Mouse (Mus musculus) stomach, embryonic 14.5 days (tissue): ENCODE measurements around the gene Fbxo30. TPM values are rescaled to one million over a fixed set of nuclear protein-coding genes. Genes with fewer than 3 reads are reported as not detected.
"Not testable (repeated sequence)": the region's sequence is repeated elsewhere in the genome, so short reads cannot be mapped to it uniquely, and the experiment has no call there.

ENCODE experiments used
- ATAC-seq: fragments of 200-750 bp; cut with Nextera tagmentation; 2 replicates; pipeline ENCODE4 v1.8.0; 2017; ENCODE audit warnings: low read depth, moderate TSS enrichment; ENCODE audit not compliant: insufficient number of reproducible peaks, insufficient read depth, low FRiP score
- H3K27ac ChIP-seq: fragments of 300-500 bp; sonication (generic); 2 replicates; pipeline ENCODE4 v1.5.1; 2014; ENCODE audit warnings: mild to moderate bottlenecking, low read length, moderate library complexity, mixed read lengths
- H3K27me3 ChIP-seq: fragments of 300-500 bp; sonication (generic); 2 replicates; pipeline ENCODE4 v1.6.1; 2014; ENCODE audit warnings: low read length, control low read depth, mixed read lengths; ENCODE audit not compliant: control insufficient read depth, insufficient read depth
- H3K36me3 ChIP-seq: fragments of 300-500 bp; sonication (generic); 2 replicates; pipeline ENCODE4 v1.6.1; 2014; ENCODE audit warnings: mild to moderate bottlenecking, control low read depth, low read length, moderate library complexity, mixed read lengths; ENCODE audit not compliant: control insufficient read depth, insufficient read depth
- H3K4me1 ChIP-seq: fragments of 300-500 bp; sonication (generic); 2 replicates; pipeline ENCODE4 v1.6.1; 2014; ENCODE audit warnings: low read length, control low read depth, mixed read lengths; ENCODE audit not compliant: control insufficient read depth, insufficient read depth
- H3K4me2 ChIP-seq: fragments of 300-500 bp; sonication (generic); replicated peaks from 2 replicates; pipeline ENCODE4 v1.6.1; 2014; ENCODE audit warnings: low read depth, low read length, control low read depth
- H3K4me3 ChIP-seq: fragments of 300-500 bp; sonication (generic); 2 replicates; pipeline ENCODE4 v1.5.1; 2014; ENCODE audit warnings: low read depth, low read length, control low read depth
- H3K9ac ChIP-seq: fragments of 300-500 bp; sonication (generic); replicated peaks from 2 replicates; pipeline ENCODE4 v1.6.1; 2014; ENCODE audit warnings: low read depth, mild to moderate bottlenecking, control low read depth, low read length, moderate library complexity, mixed read lengths
- H3K9me3 ChIP-seq: fragments of 300-500 bp; sonication (generic); 2 replicates; pipeline ENCODE4 v1.6.1; 2016; ENCODE audit warnings: low read depth, low read length, control low read depth; ENCODE audit not compliant: control insufficient read depth
- WGBS: fragments of 180-500 bp; shearing (Covaris S2); extraction: QIAGEN DNeasy Blood & Tissue Kit; methylation state at CpG from one replicate; pipeline ENCODE4 v1.1.7; 2014; 5-methylcytosine and 5-hydroxymethylcytosine counted together
- polyA plus RNA-seq: library from polyadenylated mRNA; unstranded; fragments of >200 nt; fragmentation: Nextera tagmentation; extraction: Ambion mirVana; gene quantifications from 2 replicates; pipeline ENCODE4 v1.2.1, GENCODE M21; 2014

The Fbxo30 gene
- polyA plus RNA-seq, 1 experiment from 2014 or later: 29.9 TPM

GRCm38 (mm10) chr10:11306054-11306367 is 24.9 kb downstream of the Fbxo30 start:
- WGBS: 25% methylated on average over 2 of the region's 2 CpGs
- H3K9me3 ChIP-seq: no peaks in the 10 kb centered on the region
- H3K27ac ChIP-seq: no peak overlapping the region
- no peaks in the 10 kb centered on the region for H3K27me3 ChIP-seq
- no peaks in the 10 kb centered on the region for H3K4me1 ChIP-seq
- no peak for ATAC-seq
- no peaks in the 10 kb centered on the region for H3K36me3 ChIP-seq
- H3K4me3 ChIP-seq: no peak overlapping the region
- H3K9ac ChIP-seq: no peak overlapping the region
- H3K4me2 ChIP-seq: no peak overlapping the region

- no peaks in the 10 kb centered on the region for H3K4me1 ChIP-seq
- H3K4me3 ChIP-seq: no peak overlapping the region
- ATAC-seq: no peak
- H3K36me3 ChIP-seq: no peaks in the 10 kb centered on the region
- H3K4me2 ChIP-seq: no peak overlapping the region
- H3K9me3 ChIP-seq: no peaks in the 10 kb centered on the region; the same call in 1 of the 2 replicates
- WGBS: 87% methylated on average over 1 of the region's 1 CpGs
- H3K27ac ChIP-seq: no peak overlapping the region
- no peaks in the 10 kb centered on the region for H3K27me3 ChIP-seq
- H3K9ac ChIP-seq: no peak overlapping the region
Measured at GRCm38 (mm10) chr10:11309866-11310265, 28.7 kb downstream of the Fbxo30 start.

GRCm38 (mm10) chr10:11310481-11310880 is 29.4 kb downstream of the Fbxo30 start:
- ATAC-seq: no peak
- Histone ChIP-seq H3K9ac (no peak overlapping the region), H3K27ac (no peak overlapping the region), H3K4me2 (no peak overlapping the region), H3K36me3 (no peaks in the 10 kb centered on the region), H3K9me3 (no peaks in the 10 kb centered on the region; the same call in 1 of the 2 replicates), H3K4me3 (no peak overlapping the region), H3K4me1 (no peaks in the 10 kb centered on the region), H3K27me3 (no peaks in the 10 kb centered on the region)

GRCm38 (mm10) chr10:11317856-11318454 is 36.8 kb downstream of the Fbxo30 start:
- not testable (repeated sequence) for H3K9ac ChIP-seq, ATAC-seq

GRCm38 (mm10) chr10:11319446-11319970 is 38.4 kb downstream of the Fbxo30 start:
- Histone ChIP-seq H3K36me3 (no peaks in the 10 kb centered on the region), H3K27ac (no peak overlapping the region), H3K4me1 (no peaks in the 10 kb centered on the region), H3K27me3 (no peaks in the 10 kb centered on the region), H3K9me3 (no peaks in the 10 kb centered on the region), H3K9ac (no peak overlapping the region), H3K4me2 (no peak overlapping the region), H3K4me3 (no peak overlapping the region)
- ATAC-seq: no peak
- WGBS: 69% methylated on average over 1 of the region's 1 CpGs

More at GRCm38 (mm10) chr10:11317856-11318454, 36.8 kb downstream of the Fbxo30 start:
- not testable (repeated sequence) for H3K27ac ChIP-seq, H3K9me3 ChIP-seq, H3K4me3 ChIP-seq, H3K4me2 ChIP-seq, H3K4me1 ChIP-seq, H3K36me3 ChIP-seq, H3K27me3 ChIP-seq

GRCm38 (mm10) chr10:11322316-11322715 is 41.2 kb downstream of the Fbxo30 start:
- no peak overlapping the region for H3K9ac ChIP-seq
- no peak for ATAC-seq
- H3K4me3 ChIP-seq: no peak overlapping the region
- H3K9me3 ChIP-seq: no peaks in the 10 kb centered on the region
- WGBS: 61% methylated on average over 7 of the region's 7 CpGs
- no peaks in the 10 kb centered on the region for H3K4me1 ChIP-seq
- H3K27me3 ChIP-seq: no peaks in the 10 kb centered on the region
- no peaks in the 10 kb centered on the region for H3K36me3 ChIP-seq
- H3K27ac ChIP-seq: no peak overlapping the region
- no peak overlapping the region for H3K4me2 ChIP-seq

GRCm38 (mm10) chr10:11323202-11323898 is 42.2 kb downstream of the Fbxo30 start:
- Histone ChIP-seq H3K9me3 (no peaks in the 10 kb centered on the region), H3K27ac (no peak overlapping the region), H3K4me2 (no peak overlapping the region), H3K4me3 (no peak overlapping the region), H3K27me3 (no peaks in the 10 kb centered on the region), H3K36me3 (no peaks in the 10 kb centered on the region), H3K9ac (no peak overlapping the region), H3K4me1 (no peaks in the 10 kb centered on the region)
- WGBS: 80% methylated on average over 4 of the region's 4 CpGs
- peak; percentile 14; the same call in 1 of the 2 replicates for ATAC-seq

- Histone ChIP-seq H3K4me1 (no peaks in the 10 kb centered on the region), H3K4me3 (no peak overlapping the region), H3K36me3 (no peaks in the 10 kb centered on the region), H3K27me3 (no peaks in the 10 kb centered on the region), H3K9ac (no peak overlapping the region), H3K4me2 (no peak overlapping the region), H3K27ac (no peak overlapping the region), H3K9me3 (no peaks in the 10 kb centered on the region)
- 88% methylated on average over 3 of the region's 3 CpGs for WGBS
- ATAC-seq: no peak
Measured at GRCm38 (mm10) chr10:11326526-11326925, 45.4 kb downstream of the Fbxo30 start.
